Mouse (Mus musculus) lung, embryonic 16.5 days (tissue): ENCODE data around the gene Gm49510. TPM values are rescaled to one million over a fixed set of nuclear protein-coding genes. Genes with fewer than 3 reads are reported as not detected.

ENCODE experiments used
- ATAC-seq: fragments of 200-750 bp; cut with Nextera tagmentation; 2 replicates; pipeline ENCODE4 v1.8.0; 2017; ENCODE audit warnings: low read depth, mild to moderate bottlenecking, moderate library complexity
- H3K27ac ChIP-seq: fragments of 300-500 bp; sonication (generic); 2 replicates; pipeline ENCODE4 v1.5.1; 2014; ENCODE audit warnings: mild to moderate bottlenecking, control low read depth, low read length
- H3K27me3 ChIP-seq: fragments of 300-500 bp; sonication (generic); 2 replicates; pipeline ENCODE4 v1.6.1; 2014; ENCODE audit warnings: low read depth, low read length, mixed read lengths; ENCODE audit not compliant: control insufficient read depth, insufficient read depth
- H3K36me3 ChIP-seq: fragments of 300-500 bp; sonication (generic); 2 replicates; pipeline ENCODE4 v1.6.1; 2014; ENCODE audit warnings: low read length; ENCODE audit not compliant: control insufficient read depth, insufficient read depth
- H3K4me1 ChIP-seq: fragments of 300-500 bp; sonication (generic); replicated peaks from 2 replicates; pipeline ENCODE4 v1.6.1; 2014; ENCODE audit warnings: low read length, mixed read lengths; ENCODE audit not compliant: control insufficient read depth, insufficient read depth
- H3K4me2 ChIP-seq: fragments of 300-500 bp; sonication (generic); 2 replicates; pipeline ENCODE4 v1.6.1; 2014; ENCODE audit warnings: low read depth, low read length, control low read depth
- H3K4me3 ChIP-seq: fragments of 300-500 bp; sonication (generic); 2 replicates; pipeline ENCODE4 v1.5.1; 2014; ENCODE audit warnings: mild to moderate bottlenecking, low read length, control low read depth
- H3K9ac ChIP-seq: fragments of 300-500 bp; sonication (generic); 2 replicates; pipeline ENCODE4 v1.6.1; 2014; ENCODE audit warnings: low read length, control low read depth
- H3K9me3 ChIP-seq: fragments of 300-500 bp; sonication (generic); 2 replicates; pipeline ENCODE4 v1.6.1; 2016; ENCODE audit warnings: low read length; ENCODE audit not compliant: control insufficient read depth
- WGBS: fragments of 180-500 bp; shearing (Covaris S2); extraction: QIAGEN DNeasy Blood & Tissue Kit; methylation state at CpG from one replicate; pipeline ENCODE4 v1.1.7; 2014; 5-methylcytosine and 5-hydroxymethylcytosine counted together
- microRNA-seq: library from miRNA; unstranded; fragments of <30 nt; microRNA quantifications from one replicate; pipeline ENCODE4, GENCODE M21; 2016
- polyA plus RNA-seq: library from polyadenylated mRNA; unstranded; fragments of >200 nt; fragmentation: Nextera tagmentation; extraction: Ambion mirVana; gene quantifications from 2 replicates; pipeline ENCODE4 v1.2.1, GENCODE M21; 2015

The Gm49510 gene
- polyA plus RNA-seq, 1 experiment from 2014 or later, result 0.59 TPM

- no peaks in the 10 kb centered on the region for H3K9me3 ChIP-seq
- H3K4me1 ChIP-seq, result no peaks in the 10 kb centered on the region
- WGBS, result 25% methylated on average over 2 of the region's 2 CpGs
- ATAC-seq, result peak; percentile 66
- H3K4me3 ChIP-seq, result no peak overlapping the region
- H3K27ac ChIP-seq, result no peak overlapping the region
- H3K36me3 ChIP-seq, result no peaks in the 10 kb centered on the region
- no peak overlapping the region for H3K9ac ChIP-seq
- no peak overlapping the region for H3K4me2 ChIP-seq
- H3K27me3 ChIP-seq, result no peaks in the 10 kb centered on the region
Observed at GRCm38 (mm10) chr15:78962885-78963284, 63.4 kb downstream of the Gm49510 start.

Small RNAs within 50 kb of the gene (microRNA-seq; reads per million reads assigned to microRNA genes)
- not detected for gene Mir6955

Other genes starting within 250 kb of the Gm49510 start
- gene Elfn2, start 180.9 kb upstream of the Gm49510 start, polyA plus RNA-seq, result 0.09 and 0.15 TPM in 2 replicates
- 40.8 and 43.1 TPM in 2 replicates for gene Mfng, start 126.2 kb upstream of the Gm49510 start, polyA plus RNA-seq
- gene Card10, start 96.6 kb upstream of the Gm49510 start, polyA plus RNA-seq, result 6.1 and 6.2 TPM in 2 replicates
- gene Cdc42ep1, start 57.0 kb upstream of the Gm49510 start, polyA plus RNA-seq, result 113 TPM in 2 replicates
- gene Lgals2, start 44.1 kb upstream of the Gm49510 start, polyA plus RNA-seq, result 1.0 and 1.2 TPM in 2 replicates
- 58.3 and 63.1 TPM in 2 replicates for gene Gga1, start 22.5 kb upstream of the Gm49510 start, polyA plus RNA-seq
- gene Sh3bp1, start 101 bp downstream of the Gm49510 start, polyA plus RNA-seq, result 37.3 and 41.8 TPM in 2 replicates
- 6.8 and 8.0 TPM in 2 replicates for gene Pdxp, start 14.3 kb downstream of the Gm49510 start, polyA plus RNA-seq
- 796 and 862 TPM in 2 replicates for gene Lgals1, start 27.1 kb downstream of the Gm49510 start, polyA plus RNA-seq
- 43.0 and 48.3 TPM in 2 replicates for gene Nol12, start 35.3 kb downstream of the Gm49510 start, polyA plus RNA-seq
- gene Triobp, start 48.1 kb downstream of the Gm49510 start, polyA plus RNA-seq, result 44.6 and 51.3 TPM in 2 replicates
- gene H1f0, start 128.8 kb downstream of the Gm49510 start, polyA plus RNA-seq, result 516 and 576 TPM in 2 replicates
- not detected in 2 replicates for gene Galr3, start 142.2 kb downstream of the Gm49510 start, polyA plus RNA-seq
- gene Ankrd54, start 163.2 kb downstream of the Gm49510 start, polyA plus RNA-seq, result 52.6 and 56.7 TPM in 2 replicates
- gene Eif3l, start 175.5 kb downstream of the Gm49510 start, polyA plus RNA-seq, result 196 and 209 TPM in 2 replicates
- gene Micall1, start 209.2 kb downstream of the Gm49510 start, polyA plus RNA-seq, result 6.9 and 7.8 TPM in 2 replicates
- gene Polr2f, start 241.3 kb downstream of the Gm49510 start, polyA plus RNA-seq, result 255 and 267 TPM in 2 replicates
- gene 1700088E04Rik, start 241.6 kb downstream of the Gm49510 start, polyA plus RNA-seq, result 16.3 and 18.3 TPM in 2 replicates